Mouse (Mus musculus) monocyte, adult 59 days (primary cell): ENCODE results near the gene Agbl3. TPM values are rescaled to one million over a fixed set of nuclear protein-coding genes. Genes with fewer than 3 reads are reported as not detected.

Experiments
- total RNA-seq, 2 experiments: library from RNA; stranded (reverse); gene quantifications; one replicate each; pipeline ENCODE4 v1.2.4; 2023

Gene Agbl3
- 1 to 10 TPM; 1.1 to 2.0 TPM for total RNA-seq

DNA sequence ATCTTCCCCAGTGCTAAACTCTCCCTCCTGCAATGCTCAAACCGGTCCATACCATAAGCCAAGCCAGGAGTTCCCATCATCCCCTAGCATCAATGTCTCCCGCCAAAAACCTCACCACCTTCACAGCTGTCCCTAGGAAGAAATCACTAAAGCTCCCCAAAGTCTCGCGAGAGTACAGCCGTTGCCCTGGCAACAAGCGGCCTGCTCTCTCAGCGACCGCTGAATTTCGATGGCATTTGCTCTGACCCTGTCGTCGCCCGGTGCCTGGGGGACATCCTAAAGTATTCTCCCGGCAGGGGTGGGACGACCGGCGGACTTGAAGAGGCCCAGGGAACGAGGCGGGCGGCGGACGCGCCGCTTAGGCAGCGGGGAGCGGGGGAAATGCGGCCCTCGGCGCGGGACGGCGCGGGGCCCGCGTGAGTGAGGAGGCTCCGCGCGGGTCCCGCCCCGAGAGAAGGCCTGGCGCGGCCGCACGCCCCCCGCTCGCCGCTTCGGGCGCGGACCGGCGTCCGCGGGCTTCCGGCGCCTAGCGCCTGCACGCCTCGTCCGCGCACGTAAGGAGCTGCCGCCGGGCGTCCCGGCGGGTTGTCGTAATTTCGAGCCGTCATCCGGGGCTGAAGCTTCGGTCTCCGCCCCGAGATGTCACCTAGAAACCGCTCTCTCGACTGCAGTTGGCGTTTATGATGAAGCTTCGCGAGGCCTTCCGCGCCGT is at the start of gene Agbl3:
Gene Agbl3, plus strand, starts transcription at position 202 of the 712 bp plus-strand sequence.

GRCm38 (mm10) chr6:34862791-34863403 is 82.7 kb downstream of the Agbl3 start, which contains the start of gene Tmem140:
TSS of gene Tmem140 (plus strand) at chr6:34863146.

GRCm38 (mm10) chr6:34877509-34878321 is 97.5 kb downstream of the Agbl3 start, which contains the start of gene Cyren:
TSS of gene Cyren (minus strand) at chr6:34878060.

Other genes starting within 250 kb of the Agbl3 start
- gene Cald1, start 181.9 kb upstream of the Agbl3 start, total RNA-seq: 1 to 10 TPM in 1 of 2 experiments, under 1 TPM in 1; 0.76 to 1.1 TPM
- 10 to 100 TPM; 11.4 to 17.5 TPM for gene Tmem140, start 82.7 kb downstream of the Agbl3 start, total RNA-seq
- gene Cyren, start 97.6 kb downstream of the Agbl3 start, total RNA-seq: 1 to 10 TPM; 6.0 to 7.1 TPM
- gene Wdr91, start 130.4 kb downstream of the Agbl3 start, total RNA-seq: 10 to 100 TPM; 50.4 to 65.0 TPM
- not detected for gene Stra8, start 139.7 kb downstream of the Agbl3 start, total RNA-seq
- under 1 TPM in 1 of 2 experiments, not detected in 1; 0.42 TPM for gene Slc23a4, start 208.0 kb downstream of the Agbl3 start, total RNA-seq